Mouse (Mus musculus): ENCODE measurements around the gene Ramac.

DNA sequence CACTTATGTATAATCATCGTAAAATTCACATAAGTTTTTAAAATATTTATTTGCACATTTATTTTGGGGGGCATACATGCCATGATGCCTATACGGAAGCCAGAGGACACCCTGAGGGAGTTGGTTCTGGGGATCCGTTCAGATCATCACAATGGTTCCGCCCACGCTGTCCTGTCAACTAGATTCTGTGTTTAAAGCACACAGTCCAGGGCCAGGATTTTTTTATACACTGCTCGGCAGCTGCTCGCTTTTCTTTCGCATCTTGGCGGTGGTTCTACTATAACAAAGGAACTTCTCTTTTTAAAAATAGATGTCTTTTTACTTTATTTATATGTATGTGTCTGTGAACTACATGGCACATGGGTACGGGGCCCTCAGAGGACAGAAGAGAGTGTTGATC is 38.9 kb upstream of the Ramac start:
- TF ChIP-seq POLR2A (IDR thresholded peaks at IDR 0.05; ENCODE audit: control insufficient read depth, low read depth, low read length): no peak
- no peak for TF ChIP-seq CTCF (IDR thresholded peaks at IDR 0.05; ENCODE audit: control insufficient read depth, insufficient read depth, insufficient replicate concordance, low read depth, low read length)

Measured in testis, adult 2 months (tissue).